Mouse (Mus musculus): ENCODE data around the gene Afdn. TPM values are rescaled to one million over a fixed set of nuclear protein-coding genes. Genes with fewer than 3 reads are reported as not detected.

Afdn gene
- total and polyA plus RNA-seq, 2 experiments from 2014 or later = 41.9 to 52.8 TPM

DNA sequence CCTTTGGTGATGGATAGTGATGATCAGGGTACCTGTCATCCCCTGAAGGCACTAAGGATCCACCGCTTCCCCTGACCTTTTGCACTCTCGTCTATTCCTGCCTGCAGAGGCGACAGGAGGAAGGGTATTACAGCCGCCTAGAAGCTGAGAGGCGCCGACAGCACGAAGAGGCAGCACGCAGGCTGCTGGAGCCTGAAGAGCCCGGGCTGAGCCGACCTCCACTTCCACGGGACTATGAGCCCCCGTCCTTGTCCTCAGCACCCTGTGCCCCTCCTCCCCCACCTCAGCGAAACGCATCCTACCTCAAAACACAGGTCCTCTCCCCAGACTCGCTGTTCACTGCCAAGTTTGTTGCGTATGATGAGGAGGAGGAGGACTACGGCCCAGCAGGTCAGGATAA lies 138.5 kb downstream of the Afdn start:
- Histone ChIP-seq H3K36me3 (replicated peaks; ENCODE audit: control insufficient read depth, insufficient read depth, low read length) (peaks cover 61% of the 10 kb centered on the region), H3K4me3 (ENCODE audit: low read depth, low read length) (no peak overlapping the region), H3K27ac (ENCODE audit: low read depth) (no peak overlapping the region), H3K9ac (replicated peaks; ENCODE audit: low read depth, low read length) (no peak overlapping the region), H3K27me3 (ENCODE audit: control insufficient read depth, insufficient read depth, low read length) (no peaks in the 10 kb centered on the region), H3K9me3 (replicated peaks; ENCODE audit: control insufficient read depth, low read length) (no peaks in the 10 kb centered on the region), H3K4me1 (ENCODE audit: control insufficient read depth, insufficient read depth) (no peaks in the 10 kb centered on the region), H3K4me2 (ENCODE audit: low read depth, low read length) (no peak overlapping the region)
- DNase-seq (ENCODE audit: low spot score) (no peak), ATAC-seq (ENCODE audit: insufficient read depth, low read depth) (no peak)
- TF ChIP-seq CTCF (IDR thresholded peaks at IDR 0.05; ENCODE audit: low read depth) = no peak
- TF ChIP-seq EP300 (IDR thresholded peaks at IDR 0.05; ENCODE audit: low read depth) = no peak
- WGBS = 56% methylated on average over 17 of the region's 17 CpGs

DNA sequence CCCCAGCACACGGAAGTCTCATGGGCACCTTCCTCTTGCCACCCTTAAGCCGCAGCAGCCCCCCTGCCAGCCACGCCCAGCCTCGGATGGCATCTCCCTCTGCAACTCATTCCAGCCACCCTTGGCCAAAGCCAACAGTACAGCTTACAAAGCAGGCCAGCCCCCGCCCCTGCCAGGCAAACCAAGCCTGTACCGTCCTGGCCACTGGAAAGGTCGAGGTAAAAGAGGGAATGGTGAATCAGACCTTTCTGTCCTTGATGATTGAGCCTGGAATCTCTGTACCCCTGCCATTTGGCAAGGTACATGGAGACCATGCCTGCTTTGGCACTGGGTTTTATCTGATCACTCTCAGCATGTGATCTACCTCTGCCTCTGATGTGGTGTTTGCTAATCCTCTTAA lies 138.9 kb downstream of the Afdn start:
- TF ChIP-seq EP300 (IDR thresholded peaks at IDR 0.05; ENCODE audit: low read depth) (no peak), CTCF (IDR thresholded peaks at IDR 0.05; ENCODE audit: low read depth) (no peak)
- H3K36me3 ChIP-seq (replicated peaks; ENCODE audit: control insufficient read depth, insufficient read depth, low read length) = peaks cover 65% of the 10 kb centered on the region

DNA sequence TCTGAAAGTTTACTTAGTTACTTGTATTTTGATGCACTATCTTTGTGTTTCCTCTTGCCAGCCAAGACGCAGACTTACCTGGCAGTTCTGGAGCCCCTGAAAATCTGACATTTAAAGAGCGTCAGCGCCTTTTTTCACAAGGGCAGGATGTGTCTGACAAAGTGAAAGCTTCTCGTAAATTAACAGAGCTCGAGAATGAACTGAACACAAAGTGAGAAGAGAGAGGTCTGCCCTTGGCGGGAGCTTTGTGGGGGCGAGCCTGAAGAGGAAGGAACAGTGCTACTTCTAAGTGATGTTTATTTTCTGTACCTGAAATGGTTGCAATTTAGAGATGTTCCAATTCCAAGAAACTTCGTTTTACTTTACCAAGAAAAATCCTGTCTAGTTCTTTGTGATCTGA lies 143.5 kb downstream of the Afdn start:
- TF ChIP-seq CTCF (IDR thresholded peaks at IDR 0.05; ENCODE audit: low read depth) = no peak
- no peak for TF ChIP-seq EP300 (IDR thresholded peaks at IDR 0.05; ENCODE audit: low read depth)
- Histone ChIP-seq H3K27me3 (ENCODE audit: control insufficient read depth, insufficient read depth, low read length) (no peaks in the 10 kb centered on the region), H3K4me2 (ENCODE audit: low read depth, low read length) (no peak overlapping the region), H3K36me3 (replicated peaks; ENCODE audit: control insufficient read depth, insufficient read depth, low read length) (peaks cover 59% of the 10 kb centered on the region), H3K9me3 (replicated peaks; ENCODE audit: control insufficient read depth, low read length) (no peaks in the 10 kb centered on the region), H3K4me3 (ENCODE audit: low read depth, low read length) (no peak overlapping the region), H3K4me1 (ENCODE audit: control insufficient read depth, insufficient read depth) (no peaks in the 10 kb centered on the region), H3K9ac (replicated peaks; ENCODE audit: low read depth, low read length) (no peak overlapping the region), H3K27ac (ENCODE audit: low read depth) (no peak overlapping the region)
- DNase-seq (ENCODE audit: low spot score) (no peak), ATAC-seq (ENCODE audit: insufficient read depth, low read depth) (no peak)
- 83% methylated on average over 8 of the region's 8 CpGs for whole genome bisulfite sequencing

More for the DNA sequence above, 138.9 kb downstream of the Afdn start:
- DNase-seq (ENCODE audit: low spot score) (no peak), ATAC-seq (ENCODE audit: insufficient read depth, low read depth) (no peak)
- WGBS = 81% methylated on average over 7 of the region's 7 CpGs
- H3K9ac ChIP-seq (replicated peaks; ENCODE audit: low read depth, low read length) = no peak overlapping the region
- no peak overlapping the region for H3K4me3 ChIP-seq (ENCODE audit: low read depth, low read length)
- H3K4me1 ChIP-seq (ENCODE audit: control insufficient read depth, insufficient read depth) = no peaks in the 10 kb centered on the region
- no peak overlapping the region for H3K27ac ChIP-seq (ENCODE audit: low read depth)
- H3K27me3 ChIP-seq (ENCODE audit: control insufficient read depth, insufficient read depth, low read length) = no peaks in the 10 kb centered on the region
- H3K9me3 ChIP-seq (replicated peaks; ENCODE audit: control insufficient read depth, low read length) = no peaks in the 10 kb centered on the region
- H3K4me2 ChIP-seq (ENCODE audit: low read depth, low read length) = no peak overlapping the region

DNA sequence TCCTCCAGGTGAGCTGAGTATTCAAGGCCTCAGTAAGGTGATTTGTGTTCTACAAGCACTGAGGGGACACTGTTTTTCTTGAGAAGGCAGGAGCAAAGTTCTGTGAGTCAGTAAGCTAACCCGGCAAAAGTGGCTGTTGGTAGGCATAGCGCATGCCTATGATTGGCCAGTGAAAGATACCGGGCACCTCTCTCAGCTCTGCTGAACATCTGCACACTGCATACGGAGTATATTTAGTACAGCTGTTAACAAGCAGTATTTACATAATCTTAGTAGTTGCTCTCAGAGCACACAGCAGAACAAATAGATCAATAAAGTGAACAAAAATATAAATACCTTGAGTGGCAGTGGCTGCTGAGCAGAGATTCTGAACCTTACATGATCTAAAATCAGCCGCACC lies 146.7 kb downstream of the Afdn start:
- Histone ChIP-seq H3K9me3 (replicated peaks; ENCODE audit: control insufficient read depth, low read length) (no peaks in the 10 kb centered on the region), H3K4me1 (ENCODE audit: control insufficient read depth, insufficient read depth) (no peaks in the 10 kb centered on the region), H3K4me2 (ENCODE audit: low read depth, low read length) (no peak overlapping the region), H3K27ac (ENCODE audit: low read depth) (no peak overlapping the region), H3K9ac (replicated peaks; ENCODE audit: low read depth, low read length) (no peak overlapping the region), H3K36me3 (replicated peaks; ENCODE audit: control insufficient read depth, insufficient read depth, low read length) (peaks cover 36% of the 10 kb centered on the region), H3K27me3 (ENCODE audit: control insufficient read depth, insufficient read depth, low read length) (no peaks in the 10 kb centered on the region), H3K4me3 (ENCODE audit: low read depth, low read length) (no peak overlapping the region)
- TF ChIP-seq EP300 (IDR thresholded peaks at IDR 0.05; ENCODE audit: low read depth) (no peak), CTCF (IDR thresholded peaks at IDR 0.05; ENCODE audit: low read depth) (no peak)
- ATAC-seq (ENCODE audit: insufficient read depth, low read depth) (no peak), DNase-seq (ENCODE audit: low spot score) (no peak)
- WGBS = 59% methylated on average over 5 of the region's 5 CpGs

DNA sequence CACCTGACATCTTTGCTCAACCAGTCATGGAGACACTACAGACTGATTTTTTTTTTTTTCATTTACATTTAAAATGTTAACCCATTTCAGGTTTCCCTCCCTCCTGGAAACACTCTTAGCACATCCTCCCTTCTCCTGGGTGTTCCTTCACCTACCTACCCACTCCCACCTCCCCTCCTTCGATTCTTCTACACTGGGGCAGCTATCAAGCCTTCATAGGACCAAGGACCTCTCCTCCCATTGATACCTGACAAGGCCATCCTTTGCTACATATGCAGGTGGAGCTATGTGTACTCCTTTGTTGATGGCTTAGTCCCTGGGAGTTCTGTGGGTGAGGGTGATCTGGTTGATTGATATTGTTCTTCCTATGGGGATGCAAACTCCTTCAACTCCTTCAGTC lies 147.3 kb downstream of the Afdn start:
- no peaks in the 10 kb centered on the region for H3K27me3 ChIP-seq (ENCODE audit: control insufficient read depth, insufficient read depth, low read length)
- H3K9me3 ChIP-seq (replicated peaks; ENCODE audit: control insufficient read depth, low read length) = no peaks in the 10 kb centered on the region
- H3K27ac ChIP-seq (ENCODE audit: low read depth) = no peak overlapping the region
- DNase-seq (ENCODE audit: low spot score) (no peak), ATAC-seq (ENCODE audit: insufficient read depth, low read depth) (no peak)
- H3K36me3 ChIP-seq (replicated peaks; ENCODE audit: control insufficient read depth, insufficient read depth, low read length) = peaks cover 32% of the 10 kb centered on the region
- H3K4me1 ChIP-seq (ENCODE audit: control insufficient read depth, insufficient read depth) = no peaks in the 10 kb centered on the region
- WGBS = 83% methylated on average over 1 of the region's 1 CpGs
- H3K4me2 ChIP-seq (ENCODE audit: low read depth, low read length) = no peak overlapping the region
- no peak overlapping the region for H3K9ac ChIP-seq (replicated peaks; ENCODE audit: low read depth, low read length)
- H3K4me3 ChIP-seq (ENCODE audit: low read depth, low read length) = no peak overlapping the region
- TF ChIP-seq EP300 (IDR thresholded peaks at IDR 0.05; ENCODE audit: low read depth) (no peak), CTCF (IDR thresholded peaks at IDR 0.05; ENCODE audit: low read depth) (no peak)

DNA sequence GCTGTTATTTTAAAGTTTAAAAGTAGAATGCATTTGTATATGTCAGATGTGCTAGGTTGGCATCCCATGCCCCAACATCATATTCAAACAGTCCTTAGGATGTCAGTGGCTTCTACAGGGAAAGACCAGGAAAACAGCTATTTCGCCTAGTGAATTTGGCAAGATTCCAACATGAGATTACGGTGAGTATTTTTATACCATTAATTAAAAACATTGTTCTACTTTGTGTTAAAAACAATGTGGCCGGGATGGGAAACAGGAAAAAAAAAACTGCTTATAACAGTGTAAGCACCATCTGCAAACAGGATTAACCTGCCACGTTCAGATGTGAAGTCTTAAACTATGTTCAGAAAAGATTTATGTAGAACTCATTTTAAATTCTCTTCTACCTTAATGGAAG lies 153.6 kb downstream of the Afdn start:
- Histone ChIP-seq H3K27me3 (ENCODE audit: control insufficient read depth, insufficient read depth, low read length) (no peaks in the 10 kb centered on the region), H3K9ac (replicated peaks; ENCODE audit: low read depth, low read length) (no peak overlapping the region), H3K4me2 (ENCODE audit: low read depth, low read length) (no peak overlapping the region), H3K27ac (ENCODE audit: low read depth) (peak overlapping the region; percentile 77), H3K4me1 (ENCODE audit: control insufficient read depth, insufficient read depth) (no peaks in the 10 kb centered on the region), H3K36me3 (replicated peaks; ENCODE audit: control insufficient read depth, insufficient read depth, low read length) (no peaks in the 10 kb centered on the region), H3K4me3 (ENCODE audit: low read depth, low read length) (no peak overlapping the region), H3K9me3 (replicated peaks; ENCODE audit: control insufficient read depth, low read length) (no peaks in the 10 kb centered on the region)
- WGBS = 54% methylated on average over 4 of the region's 4 CpGs
- DNase-seq (ENCODE audit: low spot score) (no peak), ATAC-seq (ENCODE audit: insufficient read depth, low read depth) (peak; percentile 24; the same call in 1 of the 2 replicates)
- TF ChIP-seq CTCF (IDR thresholded peaks at IDR 0.05; ENCODE audit: low read depth) (no peak), EP300 (IDR thresholded peaks at IDR 0.05; ENCODE audit: low read depth) (no peak)

All from heart, postnatal 0 days (tissue).